Mouse (Mus musculus) liver, adult 2 months (tissue): Measurements from ENCODE around the gene Prss57. TPM values are rescaled to one million over a fixed set of nuclear protein-coding genes. Genes with fewer than 3 reads are reported as not detected.

Source experiments
- DNase-seq: peaks from one replicate; pipeline ENCODE4 v3.0.0-alpha.2; 2011; ENCODE audit warnings: low read depth, low spot score; ENCODE audit errors: extremely low read depth
- H3K27ac ChIP-seq: fragments of 200-500 bp; replicated peaks from 2 replicates; pipeline ENCODE4 v1.5.1; 2012; ENCODE audit warnings: low read depth, mild to moderate bottlenecking, control low read depth, inconsistent platforms, low read length; ENCODE audit not compliant: insufficient read depth
- H3K27me3 ChIP-seq: fragments of 200-500 bp; 2 replicates; pipeline ENCODE4 v1.6.1; 2012; ENCODE audit warnings: mild to moderate bottlenecking, moderate library complexity, low read length, inconsistent platforms; ENCODE audit not compliant: control insufficient read depth, insufficient read depth
- H3K36me3 ChIP-seq: fragments of 200-500 bp; 2 replicates; pipeline ENCODE4 v1.6.1; 2012; ENCODE audit warnings: low read length, inconsistent platforms; ENCODE audit not compliant: control insufficient read depth, insufficient read depth
- H3K4me1 ChIP-seq: fragments of 200-500 bp; 2 replicates; pipeline ENCODE4 v1.6.1; 2011; ENCODE audit warnings: low read length; ENCODE audit not compliant: control insufficient read depth, insufficient read depth
- H3K4me3 ChIP-seq: fragments of 200-500 bp; 2 replicates; pipeline ENCODE4 v1.5.1; 2011; ENCODE audit warnings: low read depth, mild to moderate bottlenecking, control low read depth, low read length, moderate library complexity; ENCODE audit not compliant: insufficient read depth
- H3K79me2 ChIP-seq: fragments of 200-500 bp; 2 replicates; pipeline ENCODE4 v1.6.1; 2012; ENCODE audit warnings: inconsistent platforms, mild to moderate bottlenecking, low read length, moderate library complexity; ENCODE audit not compliant: control insufficient read depth, insufficient read depth
- H3K9ac ChIP-seq: fragments of 200-500 bp; 2 replicates; pipeline ENCODE4 v1.6.1; 2012; ENCODE audit warnings: low read depth, mild to moderate bottlenecking, control low read depth, inconsistent platforms, low read length
- CTCF ChIP-seq: fragments of 200-500 bp; IDR thresholded peaks from 2 replicates; pipeline ENCODE4 v1.5.1; 2011; ENCODE audit warnings: low read depth, low read length, control low read depth
- POLR2A ChIP-seq: fragments of 200-500 bp; IDR thresholded peaks from 2 replicates; pipeline ENCODE4 v1.6.1; 2011; ENCODE audit warnings: low read length, control low read depth; ENCODE audit not compliant: insufficient read depth; ENCODE audit errors: extremely low read depth
- WGBS: fragments of 180-500 bp; shearing (Covaris S2); methylation state at CpG from one replicate; pipeline ENCODE4 v1.1.7; 2018; 5-methylcytosine and 5-hydroxymethylcytosine counted together
- polyA plus RNA-seq: library from polyadenylated mRNA; depleted of rRNA; stranded (reverse); fragments of >200 nt; gene quantifications from 2 replicates; pipeline ENCODE4 v1.2.3, GENCODE M21; 2012
- total RNA-seq: library from RNA; depleted of rRNA; stranded (reverse); fragments of >200 nt; gene quantifications from 2 replicates; pipeline ENCODE4 v1.2.3, GENCODE M21; 2014

The Prss57 gene
- total and polyA plus RNA-seq, 2 experiments = not detected

DNA sequence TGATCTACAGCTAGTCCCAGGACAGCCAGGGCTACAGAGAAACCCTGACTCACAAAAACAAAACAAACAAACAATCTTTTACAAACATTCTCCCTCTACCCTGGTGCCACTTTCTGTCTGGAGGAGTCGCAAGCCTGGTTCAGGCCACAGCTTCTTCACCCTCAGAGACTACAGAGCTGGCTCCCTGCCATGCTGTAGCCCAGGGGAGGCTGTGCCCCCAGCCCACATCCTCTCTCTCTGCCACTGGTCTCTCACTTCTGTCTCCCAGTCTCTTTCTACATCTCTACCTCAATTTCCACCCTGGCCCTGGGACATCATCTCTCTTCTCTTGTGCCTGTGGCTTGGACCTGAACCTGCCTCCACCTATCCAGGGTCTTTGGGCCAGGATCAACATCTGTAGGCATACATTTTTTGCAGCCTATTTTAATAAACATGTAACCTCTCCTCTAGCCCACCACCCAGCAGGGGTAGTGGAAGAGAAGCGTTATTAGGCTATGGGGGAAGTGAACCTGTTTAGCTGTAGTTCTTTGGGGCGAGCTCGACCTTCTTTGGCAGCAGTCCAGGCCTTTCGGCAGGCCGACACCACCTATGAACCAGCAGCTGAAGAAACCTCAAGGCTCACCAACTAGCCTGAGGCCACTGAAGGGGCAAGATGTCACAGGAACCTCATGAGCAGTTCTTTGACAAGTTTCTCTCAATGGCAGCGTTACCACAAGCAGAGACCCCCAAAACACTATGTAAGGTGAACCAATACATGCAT, 41.4 kb upstream of the Prss57 start:
- no peaks in the 10 kb centered on the region for H3K27me3 ChIP-seq
- DNase-seq = no peak
- no peak overlapping the region for H3K27ac ChIP-seq
- H3K4me3 ChIP-seq = no peak overlapping the region
- no peaks in the 10 kb centered on the region for H3K4me1 ChIP-seq
- H3K36me3 ChIP-seq = no peaks in the 10 kb centered on the region
- 66% methylated on average over 7 of the region's 7 CpGs for WGBS
- H3K9ac ChIP-seq = no peak overlapping the region
- no peak for TF ChIP-seq POLR2A
- TF ChIP-seq CTCF = no peak
- no peaks in the 10 kb centered on the region for H3K79me2 ChIP-seq

DNA sequence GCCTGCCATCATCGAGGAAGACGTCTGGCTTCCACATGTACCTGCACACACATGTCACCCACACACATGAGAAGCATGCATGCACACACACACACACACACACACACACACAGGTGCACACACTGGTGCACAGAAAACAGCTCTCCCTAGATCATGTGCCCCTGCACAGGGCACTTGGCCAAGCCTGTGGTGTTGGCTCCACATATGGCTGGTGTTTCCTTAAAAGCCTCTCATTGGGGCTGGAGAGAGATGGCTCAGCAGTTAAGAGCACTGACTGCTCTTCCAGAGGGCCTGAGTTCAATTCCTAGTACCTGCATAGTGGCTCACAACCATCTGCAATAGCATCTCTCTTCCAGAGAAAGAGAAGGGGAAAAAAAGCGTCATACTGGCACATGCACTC, 40.8 kb upstream of the Prss57 start:
- no peak overlapping the region for H3K4me3 ChIP-seq
- TF ChIP-seq POLR2A (no peak), CTCF (no peak)
- H3K79me2 ChIP-seq = no peaks in the 10 kb centered on the region
- H3K9ac ChIP-seq = no peak overlapping the region
- H3K4me1 ChIP-seq = no peaks in the 10 kb centered on the region
- no peaks in the 10 kb centered on the region for H3K36me3 ChIP-seq
- H3K27me3 ChIP-seq = no peaks in the 10 kb centered on the region
- WGBS = 89% methylated on average over 3 of the region's 3 CpGs
- no peak overlapping the region for H3K27ac ChIP-seq
- DNase-seq = no peak

DNA sequence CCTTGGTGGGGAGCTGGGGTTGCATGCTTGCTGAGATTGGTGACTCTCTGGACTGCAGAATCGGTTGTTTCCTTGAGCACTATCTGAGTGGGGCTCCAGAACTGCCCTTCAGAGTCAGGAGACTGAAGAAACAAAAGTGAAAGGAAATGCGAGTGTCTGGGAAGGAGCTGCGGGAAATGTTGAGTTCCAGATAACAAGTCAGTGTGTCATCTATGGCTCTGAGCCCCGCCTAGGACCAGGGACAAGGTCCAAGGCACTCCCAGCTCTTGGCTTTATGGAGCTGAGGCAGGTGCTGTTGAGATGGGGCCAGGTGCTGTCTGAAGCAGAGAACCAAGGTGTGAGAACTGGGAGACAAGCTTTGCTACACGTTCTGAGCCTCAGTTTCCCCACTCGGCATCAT, 33.7 kb upstream of the Prss57 start:
- 61% methylated on average over 6 of the region's 6 CpGs for WGBS
- 0 out of 2 replicates have a peak, but pooled peaks cover 2% of the 10 kb centered on the region for H3K4me1 ChIP-seq
- H3K4me3 ChIP-seq = no peak overlapping the region
- H3K79me2 ChIP-seq = no peaks in the 10 kb centered on the region
- H3K9ac ChIP-seq = no peak overlapping the region
- no peaks in the 10 kb centered on the region for H3K27me3 ChIP-seq
- H3K36me3 ChIP-seq = no peaks in the 10 kb centered on the region
- H3K27ac ChIP-seq = peak overlapping the region; percentile 38
- no peak for TF ChIP-seq POLR2A
- TF ChIP-seq CTCF = no peak
- DNase-seq = no peak

DNA sequence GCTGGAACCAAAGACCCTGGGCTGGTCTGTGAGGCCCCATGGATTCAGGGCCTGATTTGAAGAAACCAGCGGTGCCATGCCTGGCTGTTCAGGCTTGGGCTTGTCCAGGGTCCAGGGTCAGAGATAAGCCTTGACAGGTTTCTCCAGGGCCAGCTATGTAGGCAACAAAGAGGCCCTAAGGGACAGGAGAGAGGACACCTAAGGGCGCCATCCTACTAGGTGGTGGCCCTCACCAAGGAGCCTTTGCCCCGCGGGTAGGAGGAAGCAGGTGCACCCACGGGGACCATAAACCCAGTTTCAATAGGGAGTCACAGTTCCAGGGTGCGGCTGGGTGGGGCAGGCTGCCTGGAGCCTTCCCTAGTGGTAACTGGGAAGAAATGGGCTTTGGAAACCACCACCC, 32.2 kb upstream of the Prss57 start:
- H3K27me3 ChIP-seq = no peaks in the 10 kb centered on the region
- H3K27ac ChIP-seq = no peak overlapping the region
- 77% methylated on average over 6 of the region's 6 CpGs for WGBS
- H3K4me3 ChIP-seq = no peak overlapping the region
- H3K9ac ChIP-seq = no peak overlapping the region
- H3K36me3 ChIP-seq = no peaks in the 10 kb centered on the region
- DNase-seq = no peak
- H3K4me1 ChIP-seq = 0 out of 2 replicates have a peak, but pooled peaks cover 2% of the 10 kb centered on the region
- no peaks in the 10 kb centered on the region for H3K79me2 ChIP-seq
- TF ChIP-seq CTCF (no peak), POLR2A (no peak)

DNA sequence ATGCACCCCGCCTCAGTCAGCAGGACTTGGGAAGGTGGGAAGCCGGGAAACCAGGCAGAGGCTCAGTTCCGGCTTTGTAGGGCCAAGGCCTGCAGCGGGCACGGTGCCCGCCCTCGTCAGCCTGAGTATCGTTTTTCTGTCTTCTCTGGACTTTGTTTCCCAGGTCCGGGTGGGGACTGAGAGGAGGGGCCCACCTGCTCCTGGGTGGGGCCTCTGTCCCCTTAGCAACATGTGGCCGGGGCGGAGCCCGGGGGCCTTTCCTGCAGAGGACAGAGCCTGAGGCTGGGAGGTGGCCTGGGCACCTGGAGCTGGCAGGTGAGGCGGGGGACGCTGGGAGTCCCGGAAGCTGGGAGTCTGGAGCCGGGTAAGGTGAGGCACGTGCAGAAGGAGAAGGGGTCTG, 31.6 kb upstream of the Prss57 start:
- no peak overlapping the region for H3K9ac ChIP-seq
- DNase-seq = no peak
- H3K4me3 ChIP-seq = no peak overlapping the region
- TF ChIP-seq POLR2A (no peak), CTCF (no peak)
- no peaks in the 10 kb centered on the region for H3K27me3 ChIP-seq
- no peaks in the 10 kb centered on the region for H3K79me2 ChIP-seq
- H3K4me1 ChIP-seq = 0 out of 2 replicates have a peak, but pooled peaks cover 2% of the 10 kb centered on the region
- 43% methylated on average over 17 of the region's 17 CpGs for WGBS
- H3K36me3 ChIP-seq = no peaks in the 10 kb centered on the region
- H3K27ac ChIP-seq = no peak overlapping the region

DNA sequence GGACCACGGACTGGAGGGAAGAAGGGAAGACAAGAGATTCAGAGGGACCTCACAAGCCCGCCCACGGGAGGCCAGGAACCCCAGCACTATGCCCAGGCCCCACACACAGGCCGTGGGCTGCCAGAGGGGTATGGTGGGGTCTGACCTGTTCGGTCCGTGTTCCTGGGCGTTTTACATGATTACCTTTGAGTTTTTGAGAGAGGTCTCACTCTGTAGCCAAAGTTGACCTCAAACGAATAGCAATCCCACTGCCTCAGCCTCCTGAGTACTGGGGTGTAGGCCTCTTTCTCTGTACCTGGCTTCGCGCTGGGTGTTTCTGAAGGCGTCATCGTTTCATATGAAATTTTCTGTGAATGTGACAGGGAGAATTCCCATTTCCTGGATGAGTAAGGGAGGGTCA, 31.0 kb upstream of the Prss57 start:
- H3K4me1 ChIP-seq = 0 out of 2 replicates have a peak, but pooled peaks cover 2% of the 10 kb centered on the region
- H3K79me2 ChIP-seq = no peaks in the 10 kb centered on the region
- DNase-seq = no peak
- 94% methylated on average over 12 of the region's 12 CpGs for WGBS
- TF ChIP-seq CTCF = no peak
- no peak for TF ChIP-seq POLR2A
- H3K36me3 ChIP-seq = no peaks in the 10 kb centered on the region
- no peak overlapping the region for H3K27ac ChIP-seq
- H3K27me3 ChIP-seq = no peaks in the 10 kb centered on the region
- H3K9ac ChIP-seq = no peak overlapping the region
- H3K4me3 ChIP-seq = no peak overlapping the region
